ENCODE assay signal across 17 mouse cellular contexts in genomic region chr3:137958352-137958751, GRCm38 (mm10). TPM values are rescaled to one million over a fixed set of nuclear protein-coding genes. Genes with fewer than 3 reads are reported as not detected.
A peak's percentile ranks its signal among the peaks of the same experiment; 100 is the strongest.
DNase-seq lines count a peak whose midpoint lies in the region; ATAC-seq and TF ChIP-seq lines count a peak whose summit lies in the region.
"Had no signal": no experiment of that assay in that cellular context is flagged by ENCODE, and none has a peak within 500 bp of the region (broad histone marks: within the 10 kb centered on the region; RNA-seq: fewer than 3 reads in every experiment).

No protein-coding gene starts in this region.

- TF ChIP-seq POLR2A in testis, adult 2 months (IDR thresholded peaks at IDR 0.05; ENCODE audit: control insufficient read depth, low read depth, low read length): no peak

- no peaks in the 10 kb centered on the region for H3K9me3 ChIP-seq in liver, embryonic 12.5 days (replicated peaks)
- no peaks in the 10 kb centered on the region for H3K9me3 ChIP-seq in liver, embryonic 11.5 days (ENCODE audit: control insufficient read depth, low read length)
- H3K9me3 ChIP-seq in liver, embryonic 16.5 days (replicated peaks; ENCODE audit: control insufficient read depth, low read length): no peaks in the 10 kb centered on the region
- H3K9me3 ChIP-seq: embryonic facial prominence, embryonic 10.5 days; heart, embryonic 10.5 days; heart, embryonic 15.5 days had no signal

- no peak for DNase-seq in liver, embryonic 11.5 days (ENCODE audit: low spot score)
- no peak for DNase-seq in testis, postnatal 10 days (ENCODE audit: low spot score)
- DNase-seq: adrenal gland, adult 8-10 months; adrenal gland, postnatal 36 days; cerebellum, adult 2 months; cerebellum, postnatal 10 days; gastrocnemius, postnatal 36 days; heart, adult 11 months had no signal

- H3K9ac ChIP-seq in liver, embryonic 12.5 days: no peak overlapping the region
- H3K9ac ChIP-seq in liver, embryonic 11.5 days (ENCODE audit: low read depth, low read length): no peak overlapping the region
- no peak overlapping the region; the same call in 1 of the 2 replicates for H3K9ac ChIP-seq in liver, embryonic 16.5 days (ENCODE audit: low read depth, low read length)
- H3K9ac ChIP-seq: heart, embryonic 15.5 days had no signal

- 87% methylated on average over 4 of the region's 4 CpGs for WGBS in liver, embryonic 12.5 days (ENCODE audit: insufficient replicate concordance)
- WGBS in liver, embryonic 11.5 days: 83% methylated on average over 4 of the region's 4 CpGs
- 80% methylated on average over 4 of the region's 4 CpGs for WGBS in liver, embryonic 16.5 days (ENCODE audit: insufficient replicate concordance)

- ATAC-seq in liver, embryonic 12.5 days: no peak
- ATAC-seq in liver, embryonic 11.5 days (replicated peaks; ENCODE audit: low FRiP score): no peak
- ATAC-seq in liver, embryonic 16.5 days (ENCODE audit: low read depth): no peak
- ATAC-seq in frontal cortex, adult (ENCODE audit: low TSS enrichment): no peak
- ATAC-seq: forebrain, embryonic 14.5 days; hindbrain, embryonic 16.5 days had no signal

- TF ChIP-seq CTCF in testis, adult 2 months (IDR thresholded peaks at IDR 0.05; ENCODE audit: control insufficient read depth, insufficient read depth, insufficient replicate concordance, low read depth, low read length): no peak

- H3K27me3 ChIP-seq in liver, embryonic 12.5 days (replicated peaks): no peaks in the 10 kb centered on the region
- no peaks in the 10 kb centered on the region for H3K27me3 ChIP-seq in liver, embryonic 11.5 days (replicated peaks; ENCODE audit: control insufficient read depth, insufficient read depth, low read length)
- H3K27me3 ChIP-seq in testis, adult 2 months (ENCODE audit: control insufficient read depth, insufficient read depth, low read length): no peaks in the 10 kb centered on the region
- no peaks in the 10 kb centered on the region for H3K27me3 ChIP-seq in liver, embryonic 16.5 days (ENCODE audit: control insufficient read depth, insufficient read depth, low read depth, low read length)
- H3K27me3 ChIP-seq: heart, embryonic 15.5 days had no signal

- peaks cover 39% of the 10 kb centered on the region for H3K36me3 ChIP-seq in liver, embryonic 12.5 days
- peaks cover 3% of the 10 kb centered on the region; the same call in 1 of the 2 replicates for H3K36me3 ChIP-seq in liver, embryonic 11.5 days (ENCODE audit: control insufficient read depth, insufficient read depth, low read length)
- H3K36me3 ChIP-seq in testis, adult 2 months (ENCODE audit: control insufficient read depth, insufficient read depth, low read length): no peaks in the 10 kb centered on the region
- peaks cover 5% of the 10 kb centered on the region for H3K36me3 ChIP-seq in liver, embryonic 16.5 days (ENCODE audit: control insufficient read depth, insufficient read depth)
- H3K36me3 ChIP-seq: embryonic facial prominence, embryonic 10.5 days; heart, embryonic 10.5 days had no signal

- H3K27ac ChIP-seq in liver, embryonic 12.5 days: peak overlapping the region; percentile 87
- H3K27ac ChIP-seq in liver, embryonic 11.5 days (ENCODE audit: low read depth, low read length): no peak overlapping the region
- no peak overlapping the region for H3K27ac ChIP-seq in testis, adult 2 months (ENCODE audit: control insufficient read depth, insufficient read depth, low read depth, low read length)
- peak overlapping the region; percentile 90 for H3K27ac ChIP-seq in liver, embryonic 16.5 days (ENCODE audit: low read length)
- H3K27ac ChIP-seq: embryonic facial prominence, embryonic 10.5 days; heart, embryonic 10.5 days had no signal

- no peak overlapping the region for H3K4me3 ChIP-seq in liver, embryonic 12.5 days
- no peak overlapping the region for H3K4me3 ChIP-seq in liver, embryonic 11.5 days (ENCODE audit: low read depth, low read length)
- peak overlapping the region; percentile 54; the same call in 1 of the 2 replicates for H3K4me3 ChIP-seq in testis, adult 2 months (ENCODE audit: control insufficient read depth, low read depth, low read length)
- no peak overlapping the region for H3K4me3 ChIP-seq in liver, embryonic 16.5 days (ENCODE audit: low read depth, low read length)
- H3K4me3 ChIP-seq: embryonic facial prominence, embryonic 10.5 days; heart, embryonic 10.5 days; heart, embryonic 15.5 days had no signal

- peaks cover 73% of the 10 kb centered on the region for H3K4me1 ChIP-seq in liver, embryonic 12.5 days
- H3K4me1 ChIP-seq in liver, embryonic 11.5 days (replicated peaks; ENCODE audit: control insufficient read depth, insufficient read depth, low read length): peaks cover 55% of the 10 kb centered on the region
- H3K4me1 ChIP-seq in testis, adult 2 months (ENCODE audit: control insufficient read depth, insufficient read depth, low read length): peaks cover 8% of the 10 kb centered on the region
- peaks cover 58% of the 10 kb centered on the region for H3K4me1 ChIP-seq in liver, embryonic 16.5 days (ENCODE audit: control insufficient read depth, low read depth, low read length)

- peak overlapping the region; percentile 42 for H3K4me2 ChIP-seq in liver, embryonic 12.5 days
- H3K4me2 ChIP-seq in liver, embryonic 11.5 days: no peak overlapping the region
- peak overlapping the region; percentile 51; the same call in 1 of the 2 replicates for H3K4me2 ChIP-seq in liver, embryonic 16.5 days (ENCODE audit: low read depth, low read length)
- H3K4me2 ChIP-seq: heart, embryonic 15.5 days had no signal

RNA-seq across cellular contexts. Expression of gene Dapp1, which starts 23.0 kb away (rescaled TPM):
- 22.0 and 22.7 TPM in 2 replicates for polyA plus RNA-seq in liver, embryonic 12.5 days (2016; fragmentation: Nextera tagmentation; extraction: Ambion mirVana)
- polyA plus RNA-seq in liver, embryonic 11.5 days (2014; fragmentation: Nextera tagmentation; extraction: Ambion mirVana): 35.5 and 36.2 TPM in 2 replicates
- 24.9 and 26.6 TPM in 2 replicates for polyA plus RNA-seq in testis, adult 2 months (2012; rRNA removed)
- 12.1 and 13.0 TPM in 2 replicates for polyA plus RNA-seq in liver, embryonic 16.5 days (2015; fragmentation: Nextera tagmentation; extraction: Ambion mirVana)

RNA-seq across cellular contexts. Expression of gene Lamtor3, which starts 40.0 kb away (rescaled TPM):
- polyA plus RNA-seq in liver, embryonic 12.5 days (2016; fragmentation: Nextera tagmentation; extraction: Ambion mirVana): 72.6 and 77.5 TPM in 2 replicates
- polyA plus RNA-seq in liver, embryonic 11.5 days (2014; fragmentation: Nextera tagmentation; extraction: Ambion mirVana): 100 and 105 TPM in 2 replicates
- 12.9 and 15.0 TPM in 2 replicates for polyA plus RNA-seq in testis, adult 2 months (2012; rRNA removed)
- polyA plus RNA-seq in liver, embryonic 16.5 days (2015; fragmentation: Nextera tagmentation; extraction: Ambion mirVana): 48.2 and 50.2 TPM in 2 replicates

Comparison
In these comparisons a context has a peak if more than half of its experiments do, and no peak if none do; other contexts are left out.
1. H3K27ac ChIP-seq: peak in liver, embryonic 12.5 days (single experiment) and liver, embryonic 16.5 days (single experiment); none in liver, embryonic 11.5 days (single experiment) and testis, adult 2 months (single experiment).